Mouse (Mus musculus): ENCODE data around the gene Scfd2.

GRCm38 (mm10) chr5:74207209-74207608, 324.4 kb downstream of the Scfd2 start:
- TF ChIP-seq CTCF (IDR thresholded peaks at IDR 0.05; ENCODE audit: low read depth) (no peak), EP300 (IDR thresholded peaks at IDR 0.05; ENCODE audit: low read depth) (no peak)

All from liver, postnatal 0 days (tissue).